Mouse (Mus musculus) lung, postnatal 0 days (tissue): ENCODE results near the gene Gzmd.

Experiments
- CTCF ChIP-seq: IDR thresholded peaks from 2 replicates; pipeline ENCODE4 v1.5.1; 2016; ENCODE audit warnings: antibody characterized with exemption, mild to moderate bottlenecking
- EP300 ChIP-seq: IDR thresholded peaks from 2 replicates; pipeline ENCODE4 v1.6.1; 2016; ENCODE audit warnings: antibody characterized with exemption, mild to moderate bottlenecking, control low read depth

DNA sequence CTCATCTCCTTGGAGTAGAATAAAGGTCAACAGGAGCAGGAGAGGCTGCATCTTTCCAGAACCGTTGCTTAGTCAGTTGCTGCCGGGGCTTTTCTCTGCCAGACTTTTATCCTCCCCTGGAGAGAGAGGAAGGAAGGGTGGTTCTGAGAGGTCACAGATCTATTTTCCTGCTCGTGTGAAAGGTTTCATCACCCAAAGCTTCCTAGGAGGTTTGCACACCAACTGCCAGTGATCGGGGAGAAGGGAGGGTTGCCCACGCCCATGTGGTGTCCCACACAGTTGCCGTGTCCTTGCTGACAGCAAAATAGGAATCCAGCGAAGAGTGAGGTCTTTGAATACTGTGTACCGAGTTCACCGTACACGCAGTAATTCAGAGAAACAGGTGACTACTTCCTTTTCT, 30.0 kb downstream of the Gzmd start, which contains the start of gene Ctsg:
- no peak for TF ChIP-seq CTCF
- TF ChIP-seq EP300: no peak
